Mouse (Mus musculus) lung, adult 2 months (tissue): ENCODE results near the gene Zscan20.

ENCODE experiments used
- CTCF ChIP-seq: fragments of 200-500 bp; IDR thresholded peaks from 2 replicates; pipeline ENCODE4 v1.5.1; 2011; ENCODE audit warnings: mild to moderate bottlenecking, low read length, control low read depth; ENCODE audit not compliant: insufficient read depth
- POLR2A ChIP-seq: fragments of 200-500 bp; IDR thresholded peaks from 2 replicates; pipeline ENCODE4 v1.6.1; 2011; ENCODE audit warnings: low read depth, mild to moderate bottlenecking, control low read depth, low read length, borderline replicate concordance; ENCODE audit errors: extremely low read depth

GRCm38 (mm10) chr4:128635451-128635850, 25.6 kb upstream of the Zscan20 start:
- TF ChIP-seq CTCF = no peak
- TF ChIP-seq POLR2A = no peak
